Mouse (Mus musculus) neural tube, embryonic 11.5 days (tissue): ENCODE measurements around the gene Crp. TPM values are rescaled to one million over a fixed set of nuclear protein-coding genes. Genes with fewer than 3 reads are reported as not detected.

Experiments used
- polyA plus RNA-seq: library from polyadenylated mRNA; unstranded; fragments of >200 nt; fragmentation: Nextera tagmentation; extraction: Ambion mirVana; gene quantifications from 2 replicates; pipeline ENCODE4 v1.2.1, GENCODE M21; 2014

Gene Crp
- polyA plus RNA-seq, 1 experiment from 2014 or later = 4.0 TPM

Other genes starting within 250 kb of the Crp start
- 0.17 TPM in 1 of 2 replicates, not detected in the other for gene Slamf9, start 222.7 kb upstream of the Crp start, polyA plus RNA-seq
- gene Igsf9, start 216.3 kb upstream of the Crp start, polyA plus RNA-seq = 45.9 and 59.3 TPM in 2 replicates
- 79.8 and 93.6 TPM in 2 replicates for gene Tagln2, start 198.0 kb upstream of the Crp start, polyA plus RNA-seq
- gene Cfap45, start 177.3 kb upstream of the Crp start, polyA plus RNA-seq = 1.7 and 2.5 TPM in 2 replicates
- 0.15 TPM in 1 of 2 replicates, not detected in the other for gene Vsig8, start 142.1 kb upstream of the Crp start, polyA plus RNA-seq
- gene Slamf8, start 107.5 kb upstream of the Crp start, polyA plus RNA-seq = not detected in 2 replicates
- 0.27 and 0.31 TPM in 2 replicates for gene Fcrl6, start 95.5 kb upstream of the Crp start, polyA plus RNA-seq
- 20.4 and 20.6 TPM in 2 replicates for gene Dusp23, start 65.1 kb upstream of the Crp start, polyA plus RNA-seq
- not detected in 2 replicates for gene Apcs, start 197.0 kb downstream of the Crp start, polyA plus RNA-seq